Mouse (Mus musculus): Measurements from ENCODE around the gene Olfr27. TPM values are rescaled to one million over a fixed set of nuclear protein-coding genes. Genes with fewer than 3 reads are reported as not detected.

Olfr27 gene
- total RNA-seq (2014; rRNA removed) (not detected in 2 replicates), polyA plus RNA-seq (2015; fragmentation: Nextera tagmentation; extraction: Ambion mirVana) (not detected in 2 replicates)

- Histone ChIP-seq H3K4me2 (ENCODE audit: low read depth, low read length, poor library complexity, severe bottlenecking) (no peak within 1 kb of the TSS), H3K9me3 (ENCODE audit: low read length) (no peaks in the 10 kb centered on the region), H3K4me3 (ENCODE audit: low read depth, low read length) (no peak within 1 kb of the TSS), H3K27ac (ENCODE audit: low read depth, low read length) (no peak within 1 kb of the TSS), H3K27me3 (ENCODE audit: insufficient read depth, low read length) (no peaks in the 10 kb centered on the region), H3K9ac (replicated peaks; ENCODE audit: low read length, poor library complexity, severe bottlenecking) (no peak within 1 kb of the TSS), H3K36me3 (ENCODE audit: insufficient read depth, low read length) (no peaks in the 10 kb centered on the region), H3K4me1 (ENCODE audit: insufficient read depth, low read length) (no peaks in the 10 kb centered on the region)
- no peak for TF ChIP-seq CTCF (IDR thresholded peaks at IDR 0.05)
- ATAC-seq (ENCODE audit: low FRiP score) = no peak
- DNase-seq (ENCODE audit: low spot score) = no peak
Measured at GRCm38 (mm10) chr9:39127831-39128230, at the start of gene Olfr27. Olfr27 (plus strand) TSS chr9:39128131.

GRCm38 (mm10) chr9:39078787-39079186, 49.1 kb upstream of the Olfr27 start, which contains the start of gene Olfr938:
Olfr938 (minus strand) TSS chr9:39078887.
- no peaks in the 10 kb centered on the region for H3K9me3 ChIP-seq (ENCODE audit: low read length)
- no peak within 1 kb of the TSS for H3K27ac ChIP-seq (ENCODE audit: low read depth, low read length)
- TF ChIP-seq CTCF (IDR thresholded peaks at IDR 0.05) = no peak
- no peak within 1 kb of the TSS for H3K9ac ChIP-seq (replicated peaks; ENCODE audit: low read length, poor library complexity, severe bottlenecking)
- no peaks in the 10 kb centered on the region for H3K4me1 ChIP-seq (ENCODE audit: insufficient read depth, low read length)
- no peak for ATAC-seq (ENCODE audit: low FRiP score)
- no peaks in the 10 kb centered on the region for H3K27me3 ChIP-seq (ENCODE audit: insufficient read depth, low read length)
- WGBS = 88% methylated on average over 2 of the region's 2 CpGs
- DNase-seq (ENCODE audit: low spot score) = no peak
- no peak within 1 kb of the TSS for H3K4me3 ChIP-seq (ENCODE audit: low read depth, low read length)
- H3K36me3 ChIP-seq (ENCODE audit: insufficient read depth, low read length) = no peaks in the 10 kb centered on the region
- no peak within 1 kb of the TSS for H3K4me2 ChIP-seq (ENCODE audit: low read depth, low read length, poor library complexity, severe bottlenecking)

- no peaks in the 10 kb centered on the region for H3K36me3 ChIP-seq (ENCODE audit: insufficient read depth, low read length)
- no peaks in the 10 kb centered on the region for H3K27me3 ChIP-seq (ENCODE audit: insufficient read depth, low read length)
- H3K4me1 ChIP-seq (ENCODE audit: insufficient read depth, low read length) = no peaks in the 10 kb centered on the region
- H3K4me3 ChIP-seq (ENCODE audit: low read depth, low read length) = no peak overlapping the region
- ATAC-seq (ENCODE audit: low FRiP score) (no peak), DNase-seq (ENCODE audit: low spot score) (no peak)
- WGBS = 90% methylated on average over 1 of the region's 1 CpGs
- no peak overlapping the region for H3K4me2 ChIP-seq (ENCODE audit: low read depth, low read length, poor library complexity, severe bottlenecking)
- no peaks in the 10 kb centered on the region for H3K9me3 ChIP-seq (ENCODE audit: low read length)
- H3K9ac ChIP-seq (replicated peaks; ENCODE audit: low read length, poor library complexity, severe bottlenecking) = no peak overlapping the region
- H3K27ac ChIP-seq (ENCODE audit: low read depth, low read length) = no peak overlapping the region
- no peak for TF ChIP-seq CTCF (IDR thresholded peaks at IDR 0.05)
Measured at GRCm38 (mm10) chr9:39127326-39127725, 605 bp upstream of the Olfr27 start.

- no peak overlapping the region for H3K4me2 ChIP-seq (ENCODE audit: low read depth, low read length, poor library complexity, severe bottlenecking)
- no peaks in the 10 kb centered on the region for H3K36me3 ChIP-seq (ENCODE audit: insufficient read depth, low read length)
- no peaks in the 10 kb centered on the region for H3K27me3 ChIP-seq (ENCODE audit: insufficient read depth, low read length)
- no peak overlapping the region for H3K4me3 ChIP-seq (ENCODE audit: low read depth, low read length)
- H3K27ac ChIP-seq (ENCODE audit: low read depth, low read length) = no peak overlapping the region
- TF ChIP-seq CTCF (IDR thresholded peaks at IDR 0.05) = no peak
- ATAC-seq (ENCODE audit: low FRiP score) (no peak), DNase-seq (ENCODE audit: low spot score) (no peak)
- WGBS = 68% methylated on average over 1 of the region's 1 CpGs
- no peak overlapping the region for H3K9ac ChIP-seq (replicated peaks; ENCODE audit: low read length, poor library complexity, severe bottlenecking)
- H3K4me1 ChIP-seq (ENCODE audit: insufficient read depth, low read length) = no peaks in the 10 kb centered on the region
- no peaks in the 10 kb centered on the region for H3K9me3 ChIP-seq (ENCODE audit: low read length)
Measured at GRCm38 (mm10) chr9:39152401-39152800, 24.5 kb downstream of the Olfr27 start.

GRCm38 (mm10) chr9:39166004-39166403, 38.1 kb downstream of the Olfr27 start, which contains the start of gene Olfr943:
Olfr943 (plus strand) TSS chr9:39166304.
- no peak within 1 kb of the TSS for H3K27ac ChIP-seq (ENCODE audit: low read depth, low read length)
- no peaks in the 10 kb centered on the region for H3K4me1 ChIP-seq (ENCODE audit: insufficient read depth, low read length)
- ATAC-seq (ENCODE audit: low FRiP score) = no peak
- H3K36me3 ChIP-seq (ENCODE audit: insufficient read depth, low read length) = no peaks in the 10 kb centered on the region
- H3K9me3 ChIP-seq (ENCODE audit: low read length) = no peaks in the 10 kb centered on the region
- no peak within 1 kb of the TSS for H3K4me2 ChIP-seq (ENCODE audit: low read depth, low read length, poor library complexity, severe bottlenecking)
- DNase-seq (ENCODE audit: low spot score) = no peak
- H3K4me3 ChIP-seq (ENCODE audit: low read depth, low read length) = no peak within 1 kb of the TSS
- 93% methylated on average over 5 of the region's 5 CpGs for WGBS
- no peak within 1 kb of the TSS for H3K9ac ChIP-seq (replicated peaks; ENCODE audit: low read length, poor library complexity, severe bottlenecking)
- H3K27me3 ChIP-seq (ENCODE audit: insufficient read depth, low read length) = no peaks in the 10 kb centered on the region
- TF ChIP-seq CTCF (IDR thresholded peaks at IDR 0.05) = no peak

Other genes starting within 250 kb of the Olfr27 start
- not detected in 2 replicates for gene Olfr930, start 198.3 kb upstream of the Olfr27 start, total RNA-seq (2014; rRNA removed)
- not detected in 2 replicates for gene Olfr930, start 198.3 kb upstream of the Olfr27 start, polyA plus RNA-seq (2015; fragmentation: Nextera tagmentation; extraction: Ambion mirVana)
- not detected in 2 replicates for gene Olfr933, start 155.8 kb upstream of the Olfr27 start, total RNA-seq (2014; rRNA removed)
- gene Olfr933, start 155.8 kb upstream of the Olfr27 start, polyA plus RNA-seq (2015; fragmentation: Nextera tagmentation; extraction: Ambion mirVana) = not detected in 2 replicates
- not detected in 2 replicates for gene Olfr934, start 139.8 kb upstream of the Olfr27 start, total RNA-seq (2014; rRNA removed)
- gene Olfr934, start 139.8 kb upstream of the Olfr27 start, polyA plus RNA-seq (2015; fragmentation: Nextera tagmentation; extraction: Ambion mirVana) = not detected in 2 replicates
- not detected in 2 replicates for gene Olfr935, start 128.4 kb upstream of the Olfr27 start, total RNA-seq (2014; rRNA removed)
- gene Olfr935, start 128.4 kb upstream of the Olfr27 start, polyA plus RNA-seq (2015; fragmentation: Nextera tagmentation; extraction: Ambion mirVana) = not detected in 2 replicates
- not detected in 2 replicates for gene Olfr146, start 104.8 kb upstream of the Olfr27 start, total RNA-seq (2014; rRNA removed)
- not detected in 2 replicates for gene Olfr146, start 104.8 kb upstream of the Olfr27 start, polyA plus RNA-seq (2015; fragmentation: Nextera tagmentation; extraction: Ambion mirVana)
- not detected in 2 replicates for gene Olfr937, start 63.2 kb upstream of the Olfr27 start, total RNA-seq (2014; rRNA removed)
- gene Olfr937, start 63.2 kb upstream of the Olfr27 start, polyA plus RNA-seq (2015; fragmentation: Nextera tagmentation; extraction: Ambion mirVana) = not detected in 2 replicates
- gene Olfr938, start 49.2 kb upstream of the Olfr27 start, total RNA-seq (2014; rRNA removed) = not detected in 2 replicates
- not detected in 2 replicates for gene Olfr938, start 49.2 kb upstream of the Olfr27 start, polyA plus RNA-seq (2015; fragmentation: Nextera tagmentation; extraction: Ambion mirVana)
- not detected in 2 replicates for gene Olfr943, start 38.2 kb downstream of the Olfr27 start, total RNA-seq (2014; rRNA removed)
- gene Olfr943, start 38.2 kb downstream of the Olfr27 start, polyA plus RNA-seq (2015; fragmentation: Nextera tagmentation; extraction: Ambion mirVana) = not detected in 2 replicates
- gene Olfr944, start 73.8 kb downstream of the Olfr27 start, total RNA-seq (2014; rRNA removed) = not detected in 2 replicates
- not detected in 2 replicates for gene Olfr944, start 73.8 kb downstream of the Olfr27 start, polyA plus RNA-seq (2015; fragmentation: Nextera tagmentation; extraction: Ambion mirVana)
- gene Olfr1537, start 121.9 kb downstream of the Olfr27 start, total RNA-seq (2014; rRNA removed) = not detected in 2 replicates
- not detected in 2 replicates for gene Olfr1537, start 121.9 kb downstream of the Olfr27 start, polyA plus RNA-seq (2015; fragmentation: Nextera tagmentation; extraction: Ambion mirVana)
- gene Olfr945, start 148.7 kb downstream of the Olfr27 start, total RNA-seq (2014; rRNA removed) = not detected in 2 replicates
- not detected in 2 replicates for gene Olfr945, start 148.7 kb downstream of the Olfr27 start, polyA plus RNA-seq (2015; fragmentation: Nextera tagmentation; extraction: Ambion mirVana)
- not detected in 2 replicates for gene Olfr948, start 197.9 kb downstream of the Olfr27 start, total RNA-seq (2014; rRNA removed)
- gene Olfr948, start 197.9 kb downstream of the Olfr27 start, polyA plus RNA-seq (2015; fragmentation: Nextera tagmentation; extraction: Ambion mirVana) = not detected in 2 replicates

Data from midbrain, postnatal 0 days (tissue).